Mouse (Mus musculus) hematopoietic stem cell, adult 5-6 weeks (primary cell): ENCODE data around the gene Hoxb2. TPM values are rescaled to one million over a fixed set of nuclear protein-coding genes. Genes with fewer than 3 reads are reported as not detected.

Source experiments
- ATAC-seq, 2 experiments: fragments of 125-278 bp in 1 of 2; replicated peaks in 1 of 2; 2 replicates each; pipeline ENCODE4 v1.8.0; 2016 to 2017; ENCODE audit warnings: inconsistent platforms in 2 of 2, mild to moderate bottlenecking in 2 of 2, moderate number of reproducible peaks in 2 of 2, low read depth in 1 of 2, moderate TSS enrichment in 1 of 2; ENCODE audit not compliant: low FRiP score in 2 of 2, poor library complexity in 2 of 2, severe bottlenecking in 2 of 2, insufficient read depth in 1 of 2, low TSS enrichment in 1 of 2
- total RNA-seq: library from RNA; stranded (forward); fragments of 172-1452, 232-1000 nt; gene quantifications from 2 replicates; pipeline ENCODE4 v1.2.3, GENCODE M21; 2017

The Hoxb2 gene
- total RNA-seq, 1 experiment from 2014 or later: 1.8 TPM

- ATAC-seq: no peak
These were observed 13.5 kb downstream of the Hoxb2 start for GRCm38 (mm10) chr11:96363807-96364206.

GRCm38 (mm10) chr11:96365441-96366091 is 15.2 kb downstream of the Hoxb2 start, which contains the start of gene Hoxb1:
Hoxb1 (plus strand) TSS chr11:96365752.
- peak; percentile 9 to 26; a peak in 1 of 4 replicates for ATAC-seq

GRCm38 (mm10) chr11:96366092-96367041 is 16.0 kb downstream of the Hoxb2 start:
- peak; percentile 72 to 73 for ATAC-seq

GRCm38 (mm10) chr11:96367141-96367540 is 16.8 kb downstream of the Hoxb2 start:
- no peak for ATAC-seq

- no peak for ATAC-seq
These were observed 18.4 kb downstream of the Hoxb2 start for GRCm38 (mm10) chr11:96368686-96369085.

- no peak for ATAC-seq
These were observed 18.8 kb downstream of the Hoxb2 start for GRCm38 (mm10) chr11:96369140-96369539.

GRCm38 (mm10) chr11:96371726-96372125 is 21.4 kb downstream of the Hoxb2 start:
- ATAC-seq: no peak

- ATAC-seq: no peak
These were observed 22.2 kb downstream of the Hoxb2 start for GRCm38 (mm10) chr11:96372519-96372918.

GRCm38 (mm10) chr11:96374810-96375209 is 24.5 kb downstream of the Hoxb2 start:
- ATAC-seq: no peak

GRCm38 (mm10) chr11:96383381-96383780 is 33.1 kb downstream of the Hoxb2 start:
- no peak for ATAC-seq

- ATAC-seq: no peak
These were observed 37.3 kb downstream of the Hoxb2 start for GRCm38 (mm10) chr11:96387635-96388034.

GRCm38 (mm10) chr11:96396772-96397626 is 46.7 kb downstream of the Hoxb2 start:
- ATAC-seq: no peak

GRCm38 (mm10) chr11:96397806-96398335 is 47.5 kb downstream of the Hoxb2 start:
- no peak for ATAC-seq

GRCm38 (mm10) chr11:96399923-96400322 is 49.6 kb downstream of the Hoxb2 start:
- ATAC-seq: peak; percentile 46 to 74
